Mouse (Mus musculus): ENCODE measurements around the gene Spry2.

The Spry2 gene

GRCm38 (mm10) chr14:105896791-105897568 is at the start of gene Spry2:
Gene Spry2 (minus strand): TSS chr14:105896819.
- peak; percentile 79 for DNase-seq

DNA sequence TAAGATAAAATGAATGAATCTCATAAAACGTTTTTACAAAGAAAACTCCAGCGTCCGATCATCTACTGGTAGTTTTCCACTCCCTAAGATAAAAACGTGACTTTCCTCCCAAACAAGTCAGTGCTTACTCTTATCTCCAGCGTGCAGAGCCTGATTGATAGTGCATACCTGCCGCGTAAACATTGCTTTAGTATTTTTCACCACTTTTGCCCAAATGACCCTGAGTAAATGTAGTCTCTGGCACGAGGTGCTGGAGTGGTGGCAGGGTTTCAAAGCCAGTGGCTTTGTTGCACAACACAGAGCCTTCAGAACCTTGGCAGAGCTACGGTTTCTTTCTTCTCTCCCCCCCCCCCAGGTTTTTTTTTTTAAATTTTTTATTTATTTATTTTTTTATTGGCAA is 44.7 kb upstream of the Spry2 start:
- DNase-seq: no peak

- DNase-seq: no peak
Measured at GRCm38 (mm10) chr14:105926726-105927125, 30.1 kb upstream of the Spry2 start.

DNA sequence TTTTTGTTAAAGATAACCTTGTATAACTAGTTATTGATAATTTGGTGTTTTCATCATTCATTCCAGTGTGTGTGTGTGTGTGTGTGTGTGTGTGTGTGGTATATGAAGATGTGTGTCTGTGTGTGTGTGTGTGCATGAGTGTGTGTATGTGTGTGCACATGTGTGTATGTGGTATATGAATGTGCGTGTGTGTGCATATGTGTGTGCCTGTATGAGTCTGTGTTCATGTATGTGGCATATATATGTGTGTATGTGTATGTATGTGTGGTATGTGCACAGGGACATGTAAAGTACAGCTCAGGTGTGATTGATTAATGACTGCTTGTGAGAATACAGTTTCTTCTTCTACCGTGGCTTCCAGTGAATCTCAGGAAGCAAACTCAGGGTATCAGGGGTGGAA is 28.7 kb upstream of the Spry2 start:
- no peak for DNase-seq

GRCm38 (mm10) chr14:105924712-105925111 is 28.1 kb upstream of the Spry2 start:
- peak; percentile 13 for DNase-seq

- DNase-seq: no peak
Measured at GRCm38 (mm10) chr14:105922874-105923273, 26.3 kb upstream of the Spry2 start.

GRCm38 (mm10) chr14:105922427-105922826 is 25.8 kb upstream of the Spry2 start:
- no peak for DNase-seq

- DNase-seq: no peak
Measured at GRCm38 (mm10) chr14:105921217-105921695, 24.6 kb upstream of the Spry2 start.

- no peak for DNase-seq
Measured at GRCm38 (mm10) chr14:105920395-105921216, 24.0 kb upstream of the Spry2 start.

GRCm38 (mm10) chr14:105907216-105907615 is 10.6 kb upstream of the Spry2 start:
- DNase-seq: no peak

- no peak for DNase-seq
Measured at GRCm38 (mm10) chr14:105905935-105906334, 9.3 kb upstream of the Spry2 start.

- DNase-seq: no peak
Measured at GRCm38 (mm10) chr14:105905509-105905908, 8.9 kb upstream of the Spry2 start.

DNA sequence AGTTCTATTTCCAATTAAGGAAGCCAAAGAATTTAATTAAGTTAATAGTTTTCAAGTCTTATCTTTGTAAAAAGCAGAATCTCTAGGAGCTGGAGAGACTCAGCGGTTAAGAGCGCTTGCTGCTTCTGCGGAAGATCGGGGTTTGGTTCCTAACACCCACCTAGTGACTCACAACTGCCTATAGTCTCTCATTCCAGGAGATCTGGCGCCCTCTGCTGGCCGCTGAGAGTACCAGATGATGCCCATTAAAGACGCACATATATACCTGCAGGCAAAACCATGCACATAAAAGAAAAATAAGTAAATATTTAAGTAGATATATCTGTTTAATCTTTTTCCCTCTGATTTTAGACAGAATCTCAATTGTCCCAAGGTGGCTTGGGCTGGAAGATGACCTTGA is 6.2 kb upstream of the Spry2 start:
- peak; percentile 26 for DNase-seq

DNA sequence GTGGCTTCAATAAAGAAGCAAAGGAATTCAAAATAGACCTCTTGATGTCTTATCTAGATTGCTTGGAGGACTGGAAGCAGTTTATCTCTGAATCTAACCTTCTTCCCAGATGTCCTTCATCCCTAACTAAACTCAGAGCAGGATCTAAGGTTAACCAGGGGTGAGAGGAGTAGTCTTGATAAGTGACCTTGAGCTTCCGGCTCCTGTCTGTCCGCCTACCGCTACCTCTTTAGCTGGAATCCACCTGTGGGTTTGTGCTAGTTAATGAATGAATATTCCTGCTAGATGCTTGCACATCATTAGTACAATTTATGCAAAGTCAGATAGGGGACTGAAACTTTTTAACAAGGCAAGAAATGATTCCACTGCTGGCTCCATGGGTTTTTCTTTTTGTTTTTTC is 4.2 kb upstream of the Spry2 start:
- no peak for DNase-seq

DNA sequence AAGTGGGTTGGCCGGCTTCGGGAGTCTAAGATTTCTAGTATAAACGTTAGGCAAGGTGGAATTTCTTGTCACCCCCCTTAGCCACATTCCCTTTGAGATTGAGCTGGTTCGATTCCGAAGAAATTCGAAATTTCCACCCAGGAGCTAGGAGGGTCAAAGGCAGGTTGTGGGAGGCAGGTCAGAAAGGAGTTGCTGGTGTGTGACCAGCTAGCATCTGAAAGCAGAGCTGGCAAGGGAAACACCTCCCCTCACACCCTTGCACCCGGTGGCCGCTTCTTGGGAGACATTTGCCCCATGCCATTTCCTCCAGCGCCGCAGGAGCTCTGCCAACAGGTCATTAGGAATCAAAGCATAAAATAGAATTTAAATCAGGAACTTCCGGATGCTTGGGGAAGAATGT is 2.5 kb upstream of the Spry2 start:
- no peak for DNase-seq

DNA sequence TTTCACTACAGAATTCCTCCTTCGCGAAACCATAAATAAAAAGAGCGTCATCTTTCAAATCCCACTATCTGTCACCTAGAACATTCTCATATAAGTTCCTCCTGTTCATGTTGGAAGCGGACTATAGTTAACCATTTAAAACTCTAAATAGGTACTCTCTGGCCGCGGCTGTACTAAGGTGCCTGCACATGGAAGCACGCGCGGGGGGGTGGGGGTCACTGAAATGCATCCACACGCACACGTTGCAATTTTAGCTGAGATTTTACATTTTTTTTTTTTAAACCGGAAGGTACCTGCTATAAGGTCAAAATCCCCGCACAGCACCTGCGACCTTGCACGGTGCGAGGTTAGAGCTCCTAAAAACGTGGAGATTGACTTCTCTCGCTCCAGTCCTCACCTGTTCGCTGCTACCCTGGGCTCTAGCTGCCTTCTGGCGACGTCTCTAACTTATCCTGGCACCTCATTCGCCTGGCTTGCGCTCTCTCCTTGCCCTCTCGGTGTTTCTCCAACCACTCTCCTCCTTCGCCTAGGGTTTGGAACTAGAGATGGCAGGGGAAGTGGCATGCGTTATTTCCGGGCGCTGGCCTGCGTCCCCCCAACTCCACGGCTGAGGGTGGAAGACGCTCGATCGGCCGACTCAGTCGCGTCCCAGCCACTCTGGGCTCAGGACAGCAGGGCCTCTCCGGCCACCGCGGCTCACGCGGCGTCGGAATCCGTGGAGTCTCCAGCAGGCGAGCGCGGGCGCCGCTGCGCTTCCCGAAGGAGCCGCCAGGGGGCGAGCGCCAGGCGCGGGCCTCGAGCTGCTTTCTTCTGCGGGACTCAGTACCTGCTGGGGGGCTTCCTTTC is 1.9 kb upstream of the Spry2 start:
- peak; percentile 92 for DNase-seq

- peak; percentile 62 for DNase-seq
Measured at GRCm38 (mm10) chr14:105897569-105898101, 1.0 kb upstream of the Spry2 start.

DNA sequence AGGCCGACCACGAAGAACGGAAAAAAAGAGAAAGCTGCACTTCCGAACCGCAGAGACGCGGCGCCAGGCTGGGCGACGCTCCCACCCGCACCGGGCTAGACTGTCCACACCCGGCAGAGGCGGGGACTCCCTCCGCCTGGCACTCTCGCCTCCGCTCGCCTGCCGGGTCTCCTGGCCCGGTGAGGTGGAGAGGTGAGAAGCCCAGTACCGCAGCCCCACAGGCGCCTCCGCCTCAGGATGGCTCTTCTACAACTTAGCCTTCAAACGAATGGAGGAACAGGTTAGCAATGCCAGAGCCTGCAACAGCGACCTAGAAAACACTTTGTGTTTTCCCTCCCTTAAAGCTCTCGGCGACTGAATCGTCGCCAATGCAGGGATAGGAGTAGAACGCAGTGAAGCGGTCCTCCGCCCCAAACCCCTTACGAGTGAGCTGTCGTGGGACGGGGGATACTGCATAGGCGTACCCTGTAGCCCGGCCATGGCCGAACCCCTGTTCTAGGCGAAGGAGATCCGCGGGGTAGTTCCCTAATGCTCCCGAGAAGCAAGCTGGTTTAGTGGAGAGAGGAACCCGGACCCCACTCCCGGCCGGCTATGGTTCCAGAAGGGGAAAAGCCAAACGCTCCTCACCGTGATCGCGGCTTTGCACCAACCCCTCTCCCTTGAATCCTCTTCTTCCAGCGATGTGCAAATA is 513 bp downstream of the Spry2 start:
- DNase-seq: peak; percentile 70

- DNase-seq: peak; percentile 52
Measured at GRCm38 (mm10) chr14:105894971-105895873, 1.4 kb downstream of the Spry2 start.

- no peak for DNase-seq
Measured at GRCm38 (mm10) chr14:105893623-105893995, 3.0 kb downstream of the Spry2 start.

Data from cerebellum, adult 11 months (tissue).